Mouse (Mus musculus): Measurements from ENCODE around the gene Pcdh18.

Gene Pcdh18

GRCm38 (mm10) chr3:49756870-49757625, at the start of gene Pcdh18:
Pcdh18 (minus strand) TSS chr3:49757325.
- peak; percentile 70 for DNase-seq

- DNase-seq = no peak
These were observed 49.7 kb upstream of the Pcdh18 start for GRCm38 (mm10) chr3:49806823-49807222.

- no peak for DNase-seq
These were observed 48.4 kb upstream of the Pcdh18 start for GRCm38 (mm10) chr3:49805511-49805910.

- no peak for DNase-seq
These were observed 31.2 kb upstream of the Pcdh18 start for GRCm38 (mm10) chr3:49788296-49788695.

- DNase-seq = no peak
These were observed 30.6 kb upstream of the Pcdh18 start for GRCm38 (mm10) chr3:49787719-49788118.

- no peak for DNase-seq
These were observed 12.0 kb upstream of the Pcdh18 start for GRCm38 (mm10) chr3:49768992-49769738.

- DNase-seq = no peak
These were observed 5.6 kb upstream of the Pcdh18 start for GRCm38 (mm10) chr3:49762711-49763110.

GRCm38 (mm10) chr3:49761971-49762370, 4.8 kb upstream of the Pcdh18 start:
- DNase-seq = no peak

GRCm38 (mm10) chr3:49757626-49758019, 498 bp upstream of the Pcdh18 start:
- no peak for DNase-seq

GRCm38 (mm10) chr3:49755986-49756845, 909 bp downstream of the Pcdh18 start:
- DNase-seq = no peak

- DNase-seq = no peak
These were observed 4.4 kb downstream of the Pcdh18 start for GRCm38 (mm10) chr3:49752766-49753165.

GRCm38 (mm10) chr3:49749491-49750284, 7.4 kb downstream of the Pcdh18 start:
- no peak for DNase-seq

- no peak for DNase-seq
These were observed 9.1 kb downstream of the Pcdh18 start for GRCm38 (mm10) chr3:49748054-49748453.

- no peak for DNase-seq
These were observed 18.1 kb downstream of the Pcdh18 start for GRCm38 (mm10) chr3:49739061-49739460.

GRCm38 (mm10) chr3:49738531-49738930, 18.6 kb downstream of the Pcdh18 start:
- no peak for DNase-seq

GRCm38 (mm10) chr3:49706503-49706902, 50.6 kb downstream of the Pcdh18 start:
- DNase-seq = no peak

- no peak for DNase-seq
These were observed 57.2 kb downstream of the Pcdh18 start for GRCm38 (mm10) chr3:49699951-49700350.

All from liver (tissue).